Mouse (Mus musculus): Measurements from ENCODE around the gene Arhgap19.

Arhgap19 gene

GRCm38 (mm10) chr19:41800451-41800850 is 1.4 kb downstream of the Arhgap19 start:
- DNase-seq (ENCODE audit: low spot score), result no peak

GRCm38 (mm10) chr19:41797536-41797935 is 4.3 kb downstream of the Arhgap19 start:
- DNase-seq (ENCODE audit: low spot score), result no peak

GRCm38 (mm10) chr19:41796789-41797327 is 5.0 kb downstream of the Arhgap19 start:
- DNase-seq (ENCODE audit: low spot score), result no peak

- no peak for DNase-seq (ENCODE audit: low spot score)
Measured at GRCm38 (mm10) chr19:41796148-41796760, 5.6 kb downstream of the Arhgap19 start.

DNA sequence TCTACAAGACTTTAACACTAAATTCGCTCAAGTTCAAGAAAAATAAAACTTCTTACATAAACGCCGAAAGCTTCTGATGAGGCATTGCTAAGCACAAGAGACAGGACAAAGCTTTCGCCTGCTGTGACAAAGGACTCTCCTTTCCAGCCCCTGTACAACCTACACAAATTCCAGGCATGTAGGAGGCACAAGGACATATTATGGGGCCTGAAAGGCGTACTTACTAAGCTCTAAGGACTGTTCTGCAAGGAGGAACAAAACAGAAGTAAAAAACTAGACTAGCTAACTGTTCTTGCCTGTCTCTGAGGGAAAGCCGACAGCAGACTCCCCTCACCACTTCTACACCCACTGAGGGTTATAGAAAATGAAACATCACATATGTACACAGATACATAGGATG is 6.9 kb downstream of the Arhgap19 start:
- DNase-seq (ENCODE audit: low spot score), result no peak

DNA sequence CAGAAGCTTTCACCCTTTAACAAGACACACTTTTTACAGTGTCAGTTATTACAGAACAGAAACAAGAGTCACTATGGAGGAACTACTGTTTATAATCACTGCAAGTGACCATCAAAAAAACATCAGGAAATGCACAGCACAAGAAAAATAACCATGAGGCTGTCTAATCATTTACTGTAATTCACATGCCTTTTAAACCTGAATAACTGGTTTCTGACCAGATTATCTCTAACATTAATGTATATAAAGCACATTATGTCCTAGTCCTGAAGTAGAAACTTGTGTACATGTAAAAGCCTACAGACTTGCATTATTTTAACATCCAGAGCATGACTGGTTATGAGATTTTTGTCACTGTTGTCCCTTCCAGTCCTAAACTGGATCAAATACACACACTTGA is 7.8 kb downstream of the Arhgap19 start:
- DNase-seq (ENCODE audit: low spot score), result no peak

DNA sequence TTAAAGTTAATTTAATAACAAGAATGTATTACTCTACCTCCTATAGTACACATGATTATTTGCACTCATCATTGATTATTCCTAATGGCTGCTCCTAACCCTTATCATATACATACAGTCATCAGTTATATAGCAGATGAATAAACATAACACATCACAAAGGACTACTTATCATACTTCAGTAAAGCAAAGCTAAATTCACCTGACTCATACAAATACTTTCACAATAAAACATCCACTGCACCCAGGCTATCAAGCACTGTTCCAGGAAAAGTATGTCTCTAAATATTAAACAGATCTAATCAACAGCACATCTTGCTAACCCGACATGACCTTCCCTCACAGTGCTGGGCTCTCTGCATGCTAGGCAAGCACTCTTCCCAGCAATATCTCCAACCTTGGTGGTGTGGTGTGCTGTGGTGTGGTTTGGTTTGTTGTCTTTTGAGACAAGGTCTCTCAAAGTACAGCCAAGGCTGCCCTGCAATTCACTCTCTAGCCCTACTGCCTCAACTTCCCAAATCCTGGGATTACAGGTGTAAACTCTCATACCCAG is 8.8 kb downstream of the Arhgap19 start:
- no peak for DNase-seq (ENCODE audit: low spot score)

- DNase-seq (ENCODE audit: low spot score), result no peak
Measured at GRCm38 (mm10) chr19:41791384-41791783, 10.5 kb downstream of the Arhgap19 start.

DNA sequence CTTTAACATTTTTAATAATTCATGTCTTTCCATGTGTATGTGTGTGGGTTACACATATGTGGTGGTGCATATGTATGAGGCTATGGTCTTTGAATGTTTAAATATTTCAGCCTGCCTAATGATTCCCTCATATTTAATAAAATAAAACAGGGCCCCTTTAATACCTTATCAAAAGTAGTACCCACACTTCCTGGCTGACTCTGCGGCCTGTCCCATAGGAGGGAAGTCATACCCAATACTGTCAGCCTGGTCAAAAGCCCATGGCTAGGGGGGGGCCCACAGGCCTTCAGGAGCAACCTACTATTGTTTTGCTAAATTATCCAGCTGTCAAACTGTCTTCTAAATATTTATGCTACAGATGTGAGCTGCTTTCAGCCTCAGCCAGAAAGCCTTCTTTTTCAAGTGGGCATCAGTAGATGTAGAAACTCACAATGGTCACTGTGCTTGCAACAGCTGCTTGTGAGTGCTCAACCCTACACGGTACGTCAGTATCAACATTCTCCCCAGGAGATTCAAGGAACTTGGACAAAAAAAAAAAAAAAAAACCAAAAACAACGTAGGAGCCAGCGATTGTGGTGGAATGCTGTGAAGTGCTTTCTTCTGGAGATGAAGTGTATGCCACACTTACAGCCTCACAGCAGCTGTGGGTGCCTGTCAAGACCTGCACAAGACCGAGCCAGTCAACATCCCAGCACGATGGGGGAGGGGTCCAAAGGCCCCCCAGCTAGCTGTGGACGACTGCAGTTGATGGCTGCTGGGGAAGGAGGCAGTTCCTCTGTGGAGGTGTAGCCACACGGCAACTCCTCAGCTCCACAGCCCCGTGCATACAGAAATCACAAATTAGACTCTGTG is 12.5 kb downstream of the Arhgap19 start:
- no peak for DNase-seq (ENCODE audit: low spot score)

- no peak for DNase-seq (ENCODE audit: low spot score)
Measured at GRCm38 (mm10) chr19:41786896-41787295, 15.0 kb downstream of the Arhgap19 start.

DNA sequence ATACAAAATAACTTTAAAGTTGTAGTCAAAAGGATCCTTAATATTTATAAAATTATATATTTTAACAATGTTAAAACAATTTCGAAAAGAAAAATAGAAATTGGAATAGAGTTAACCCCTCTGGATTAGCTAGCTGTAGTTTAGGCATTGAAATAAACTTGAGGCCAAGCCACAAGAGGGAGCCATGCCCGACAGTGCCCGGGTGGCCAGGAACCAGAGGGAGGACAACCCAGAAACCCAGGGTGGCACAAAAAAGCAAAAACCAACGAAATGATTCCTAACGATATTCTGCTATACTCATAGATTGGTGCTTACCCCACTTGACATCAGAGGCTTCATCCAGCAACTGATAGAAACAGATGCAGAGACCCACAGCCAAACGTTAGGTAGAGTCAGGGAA is 24.3 kb downstream of the Arhgap19 start:
- DNase-seq (ENCODE audit: low spot score), result no peak

- DNase-seq (ENCODE audit: low spot score), result no peak
Measured at GRCm38 (mm10) chr19:41768711-41769110, 33.1 kb downstream of the Arhgap19 start.

- DNase-seq (ENCODE audit: low spot score), result no peak
Measured at GRCm38 (mm10) chr19:41766628-41767027, 35.2 kb downstream of the Arhgap19 start.

GRCm38 (mm10) chr19:41763870-41764660 is 37.8 kb downstream of the Arhgap19 start:
- DNase-seq (ENCODE audit: low spot score), result peak; percentile 87

- DNase-seq (ENCODE audit: low spot score), result no peak
Measured at GRCm38 (mm10) chr19:41761529-41761928, 40.3 kb downstream of the Arhgap19 start.

GRCm38 (mm10) chr19:41759765-41760164 is 42.1 kb downstream of the Arhgap19 start:
- no peak for DNase-seq (ENCODE audit: low spot score)

GRCm38 (mm10) chr19:41759270-41759669 is 42.6 kb downstream of the Arhgap19 start:
- DNase-seq (ENCODE audit: low spot score), result no peak

GRCm38 (mm10) chr19:41754760-41755159 is 47.1 kb downstream of the Arhgap19 start:
- DNase-seq (ENCODE audit: low spot score), result no peak

- no peak for DNase-seq (ENCODE audit: low spot score)
Measured at GRCm38 (mm10) chr19:41751906-41752305, 49.9 kb downstream of the Arhgap19 start.

DNA sequence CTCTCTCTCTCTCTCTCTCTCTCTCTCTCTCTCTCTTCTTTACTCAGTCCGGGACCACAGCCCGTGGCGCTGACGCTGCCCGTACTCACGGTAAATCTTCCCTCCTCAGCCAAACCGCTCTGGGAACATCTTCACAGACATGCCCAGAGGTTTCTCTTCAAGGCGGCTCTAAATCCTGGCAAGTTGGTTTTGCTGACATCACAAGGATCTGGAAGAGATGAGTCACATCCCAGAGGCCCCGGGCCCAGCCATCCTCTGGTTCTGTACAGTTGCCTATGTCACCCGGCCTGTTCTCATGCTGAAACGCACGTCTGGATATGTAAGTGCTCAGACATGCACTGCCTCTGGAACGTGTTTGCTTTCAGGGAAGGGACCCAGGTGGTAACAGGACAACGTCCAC is 54.4 kb downstream of the Arhgap19 start:
- DNase-seq (ENCODE audit: low spot score), result no peak

GRCm38 (mm10) chr19:41745941-41746557 is 55.8 kb downstream of the Arhgap19 start:
- DNase-seq (ENCODE audit: low spot score), result no peak

DNA sequence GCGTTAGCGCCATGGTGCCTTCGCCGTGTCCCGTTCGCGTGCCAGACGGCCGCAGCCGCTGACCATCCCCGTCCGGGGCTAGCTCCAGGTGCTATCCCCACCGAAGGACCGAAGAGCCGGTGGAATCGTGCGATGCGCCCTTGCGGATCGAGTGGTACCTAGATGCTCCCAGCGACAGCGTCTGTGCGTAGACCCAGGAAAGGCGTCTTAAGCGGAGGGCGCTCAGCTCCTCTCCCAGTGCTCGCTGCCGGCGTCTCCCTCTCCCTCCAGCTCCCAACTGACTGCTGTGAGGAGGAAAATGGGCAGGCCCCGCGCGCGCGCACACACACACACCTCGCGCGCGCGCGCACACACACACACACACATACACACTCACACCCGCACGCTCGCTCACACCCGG is 58.5 kb downstream of the Arhgap19 start, which contains the start of gene Slit1:
Slit1 (minus strand) TSS at position 270 of the 400 bp plus-strand sequence.
- no peak for DNase-seq (ENCODE audit: low spot score)

All from c-Kit-positive CD71-positive TER-119-positive erythroid progenitor cells, embryonic 14.5 days (primary cell).